Mouse (Mus musculus) brain, adult 2 months (tissue): ENCODE results near the gene Slc30a9.

Experiments used
- DNase-seq: peaks from one replicate; pipeline ENCODE4 v3.0.0; 2011; ENCODE audit warnings: low read depth, low spot score

Slc30a9 gene

GRCm38 (mm10) chr5:67306698-67307521 lies at the start of gene Slc30a9:
Gene Slc30a9 (plus strand): TSS chr5:67306955.
- peak; percentile 96 for DNase-seq

- peak; percentile 27 for DNase-seq
Measured at GRCm38 (mm10) chr5:67258473-67258872, 48.3 kb upstream of the Slc30a9 start.

- DNase-seq = no peak
Measured at GRCm38 (mm10) chr5:67260159-67260530, 46.6 kb upstream of the Slc30a9 start.

- DNase-seq = peak; percentile 98
Measured at GRCm38 (mm10) chr5:67260531-67261371, 46.0 kb upstream of the Slc30a9 start, which contains the start of gene Tmem33. Gene Tmem33 (plus strand): TSS chr5:67260565.

- DNase-seq = no peak
Measured at GRCm38 (mm10) chr5:67262964-67263363, 43.8 kb upstream of the Slc30a9 start.

GRCm38 (mm10) chr5:67266106-67266505 lies 40.6 kb upstream of the Slc30a9 start:
- no peak for DNase-seq

- DNase-seq = no peak
Measured at GRCm38 (mm10) chr5:67269309-67269708, 37.4 kb upstream of the Slc30a9 start.

- DNase-seq = no peak
Measured at GRCm38 (mm10) chr5:67279407-67279806, 27.3 kb upstream of the Slc30a9 start.

- no peak for DNase-seq
Measured at GRCm38 (mm10) chr5:67279840-67280239, 26.9 kb upstream of the Slc30a9 start.

GRCm38 (mm10) chr5:67280400-67280799 lies 26.4 kb upstream of the Slc30a9 start:
- no peak for DNase-seq

- no peak for DNase-seq
Measured at GRCm38 (mm10) chr5:67295029-67295428, 11.7 kb upstream of the Slc30a9 start.

GRCm38 (mm10) chr5:67295682-67296081 lies 11.1 kb upstream of the Slc30a9 start:
- peak; percentile 47 for DNase-seq

GRCm38 (mm10) chr5:67296171-67296570 lies 10.6 kb upstream of the Slc30a9 start:
- no peak for DNase-seq

GRCm38 (mm10) chr5:67297026-67297813 lies 9.5 kb upstream of the Slc30a9 start:
- no peak for DNase-seq

GRCm38 (mm10) chr5:67299847-67300412 lies 6.8 kb upstream of the Slc30a9 start:
- DNase-seq = no peak

GRCm38 (mm10) chr5:67300926-67301597 lies 5.7 kb upstream of the Slc30a9 start:
- no peak for DNase-seq

GRCm38 (mm10) chr5:67301722-67302331 lies 4.9 kb upstream of the Slc30a9 start:
- no peak for DNase-seq

- no peak for DNase-seq
Measured at GRCm38 (mm10) chr5:67303816-67304215, 2.9 kb upstream of the Slc30a9 start.

- DNase-seq = no peak
Measured at GRCm38 (mm10) chr5:67307659-67308222, 986 bp downstream of the Slc30a9 start.
